Mouse (Mus musculus) limb, embryonic 12.5 days (tissue): ENCODE measurements at regions not wholly inside any gene's neighbourhood (a gene's known extent, or its start where the extent isn't known, plus 50 kb on each side); places are given as distances from the start of the nearest gene placed in this dataset.
A peak's percentile ranks its signal among the peaks of the same experiment; 100 is the strongest.

Experiments used
- ATAC-seq: fragments of 200-750 bp; cut with Nextera tagmentation; 2 replicates; pipeline ENCODE4 v1.8.0; 2017; ENCODE audit warnings: low read depth, moderate TSS enrichment; ENCODE audit not compliant: insufficient number of reproducible peaks, insufficient read depth, low FRiP score, low TSS enrichment
- H3K27ac ChIP-seq: fragments of 300-500 bp; sonication (generic); 2 replicates; pipeline ENCODE4 v1.5.1; 2016; ENCODE audit warnings: mild to moderate bottlenecking, moderate library complexity
- H3K27me3 ChIP-seq: fragments of 300-500 bp; sonication (generic); 2 replicates; pipeline ENCODE4 v1.6.1; 2016; ENCODE audit warnings: mild to moderate bottlenecking, moderate library complexity
- H3K36me3 ChIP-seq: fragments of 300-500 bp; sonication (generic); 2 replicates; pipeline ENCODE4 v1.6.1; 2016; ENCODE audit warnings: mild to moderate bottlenecking, moderate library complexity
- H3K4me1 ChIP-seq: fragments of 300-500 bp; sonication (generic); replicated peaks from 2 replicates; pipeline ENCODE4 v1.6.1; 2016
- H3K4me2 ChIP-seq: fragments of 300-500 bp; sonication (generic); 2 replicates; pipeline ENCODE4 v1.6.1; 2016; ENCODE audit warnings: mild to moderate bottlenecking, moderate library complexity
- H3K4me3 ChIP-seq: fragments of 300-500 bp; sonication (generic); replicated peaks from 2 replicates; pipeline ENCODE4 v1.5.1; 2016; ENCODE audit warnings: mild to moderate bottlenecking
- H3K9ac ChIP-seq: fragments of 300-500 bp; sonication (generic); replicated peaks from 2 replicates; pipeline ENCODE4 v1.6.1; 2016; ENCODE audit warnings: mild to moderate bottlenecking, moderate library complexity
- H3K9me3 ChIP-seq: fragments of 300-500 bp; sonication (generic); 2 replicates; pipeline ENCODE4 v1.6.1; 2016; ENCODE audit warnings: mild to moderate bottlenecking, moderate library complexity
- WGBS: fragments of 180-500 bp; shearing (Covaris S2); methylation state at CpG from one replicate; pipeline ENCODE4 v1.1.7; 2016; 5-methylcytosine and 5-hydroxymethylcytosine counted together

GRCm38 (mm10) chrX:167115096-167115495 lies 94.0 kb downstream of the Tmsb4x start:
- Histone ChIP-seq H3K9ac (no peak overlapping the region), H3K27me3 (peaks cover 41% of the 10 kb centered on the region), H3K9me3 (no peaks in the 10 kb centered on the region), H3K4me1 (no peaks in the 10 kb centered on the region), H3K4me2 (no peak overlapping the region), H3K27ac (no peak overlapping the region), H3K4me3 (no peak overlapping the region), H3K36me3 (no peaks in the 10 kb centered on the region)
- 72% methylated on average over 1 of the region's 1 CpGs for WGBS
- ATAC-seq: no peak

- Histone ChIP-seq H3K27me3 (peaks cover 49% of the 10 kb centered on the region), H3K27ac (no peak overlapping the region), H3K4me1 (no peaks in the 10 kb centered on the region), H3K9me3 (no peaks in the 10 kb centered on the region), H3K36me3 (no peaks in the 10 kb centered on the region), H3K4me2 (no peak overlapping the region), H3K9ac (no peak overlapping the region), H3K4me3 (no peak overlapping the region)
- 70% methylated on average over 7 of the region's 7 CpGs for WGBS
- no peak for ATAC-seq
Observed at GRCm38 (mm10) chrX:167111059-167111871, 97.8 kb downstream of the Tmsb4x start.

GRCm38 (mm10) chrX:167108356-167108755 lies 100.8 kb downstream of the Tmsb4x start:
- Histone ChIP-seq H3K4me3 (no peak overlapping the region), H3K36me3 (no peaks in the 10 kb centered on the region), H3K27ac (no peak overlapping the region), H3K9ac (no peak overlapping the region), H3K4me1 (0 out of 2 replicates have a peak, but pooled peaks cover 8% of the 10 kb centered on the region), H3K9me3 (no peaks in the 10 kb centered on the region), H3K27me3 (peaks cover 52% of the 10 kb centered on the region), H3K4me2 (no peak overlapping the region)
- WGBS: 85% methylated on average over 6 of the region's 6 CpGs
- no peak for ATAC-seq

GRCm38 (mm10) chrX:167107469-167107868 lies 101.6 kb downstream of the Tmsb4x start:
- Histone ChIP-seq H3K4me1 (0 out of 2 replicates have a peak, but pooled peaks cover 8% of the 10 kb centered on the region), H3K9me3 (no peaks in the 10 kb centered on the region), H3K4me3 (no peak overlapping the region), H3K4me2 (no peak overlapping the region), H3K9ac (no peak overlapping the region), H3K27me3 (peaks cover 52% of the 10 kb centered on the region), H3K27ac (no peak overlapping the region), H3K36me3 (no peaks in the 10 kb centered on the region)
- no peak for ATAC-seq
- 85% methylated on average over 4 of the region's 4 CpGs for WGBS

GRCm38 (mm10) chrX:167105931-167106417 lies 103.1 kb downstream of the Tmsb4x start:
- no peak overlapping the region for H3K4me3 ChIP-seq
- no peaks in the 10 kb centered on the region for H3K9me3 ChIP-seq
- no peak for ATAC-seq
- no peak overlapping the region for H3K9ac ChIP-seq
- H3K4me2 ChIP-seq: no peak overlapping the region
- H3K27ac ChIP-seq: no peak overlapping the region
- 78% methylated on average over 11 of the region's 11 CpGs for WGBS
- H3K4me1 ChIP-seq: 0 out of 2 replicates have a peak, but pooled peaks cover 8% of the 10 kb centered on the region
- H3K36me3 ChIP-seq: no peaks in the 10 kb centered on the region
- peaks cover 56% of the 10 kb centered on the region for H3K27me3 ChIP-seq

- 59% methylated on average over 4 of the region's 4 CpGs for WGBS
- Histone ChIP-seq H3K27ac (no peak overlapping the region), H3K9me3 (no peaks in the 10 kb centered on the region), H3K36me3 (no peaks in the 10 kb centered on the region), H3K4me1 (0 out of 2 replicates have a peak, but pooled peaks cover 8% of the 10 kb centered on the region), H3K27me3 (peaks cover 57% of the 10 kb centered on the region), H3K9ac (no peak overlapping the region), H3K4me2 (no peak overlapping the region), H3K4me3 (no peak overlapping the region)
- ATAC-seq: no peak
Observed at GRCm38 (mm10) chrX:167105354-167105753, 103.8 kb downstream of the Tmsb4x start.

GRCm38 (mm10) chrX:167104247-167104621 lies 104.9 kb downstream of the Tmsb4x start:
- no peak for ATAC-seq
- no peak overlapping the region for H3K4me3 ChIP-seq
- H3K9me3 ChIP-seq: no peaks in the 10 kb centered on the region
- whole genome bisulfite sequencing: 54% methylated on average over 4 of the region's 4 CpGs
- no peaks in the 10 kb centered on the region for H3K36me3 ChIP-seq
- H3K27me3 ChIP-seq: peaks cover 67% of the 10 kb centered on the region
- no peak overlapping the region for H3K9ac ChIP-seq
- H3K4me1 ChIP-seq: 0 out of 2 replicates have a peak, but pooled peaks cover 8% of the 10 kb centered on the region
- H3K27ac ChIP-seq: peak overlapping the region; percentile 35; the same call in 1 of the 2 replicates
- no peak overlapping the region for H3K4me2 ChIP-seq

GRCm38 (mm10) chrX:167103501-167104246 lies 105.4 kb downstream of the Tmsb4x start:
- WGBS: 42% methylated on average over 12 of the region's 12 CpGs
- H3K4me2 ChIP-seq: no peak overlapping the region
- ATAC-seq: no peak
- H3K9me3 ChIP-seq: no peaks in the 10 kb centered on the region
- H3K36me3 ChIP-seq: no peaks in the 10 kb centered on the region
- no peak overlapping the region for H3K9ac ChIP-seq
- peak overlapping the region; percentile 35; the same call in 1 of the 2 replicates for H3K27ac ChIP-seq
- H3K4me1 ChIP-seq: 0 out of 2 replicates have a peak, but pooled peaks cover 8% of the 10 kb centered on the region
- peaks cover 63% of the 10 kb centered on the region for H3K27me3 ChIP-seq
- H3K4me3 ChIP-seq: no peak overlapping the region

GRCm38 (mm10) chrX:167101929-167102328 lies 107.2 kb downstream of the Tmsb4x start:
- Histone ChIP-seq H3K36me3 (no peaks in the 10 kb centered on the region), H3K27me3 (peaks cover 48% of the 10 kb centered on the region), H3K9me3 (no peaks in the 10 kb centered on the region), H3K27ac (no peak overlapping the region), H3K4me3 (no peak overlapping the region), H3K4me1 (0 out of 2 replicates have a peak, but pooled peaks cover 8% of the 10 kb centered on the region), H3K9ac (no peak overlapping the region), H3K4me2 (no peak overlapping the region)
- 49% methylated on average over 2 of the region's 2 CpGs for WGBS
- no peak for ATAC-seq

- no peak for ATAC-seq
- peaks cover 39% of the 10 kb centered on the region for H3K27me3 ChIP-seq
Observed at GRCm38 (mm10) chrX:167099411-167099810, 109.7 kb downstream of the Tmsb4x start.

GRCm38 (mm10) chrX:167098914-167099313 lies 110.2 kb downstream of the Tmsb4x start:
- ATAC-seq: no peak
- 0 out of 2 replicates have a peak, but pooled peaks cover 5% of the 10 kb centered on the region for H3K4me1 ChIP-seq
- H3K4me2 ChIP-seq: no peak overlapping the region
- H3K9me3 ChIP-seq: no peaks in the 10 kb centered on the region
- peaks cover 36% of the 10 kb centered on the region for H3K27me3 ChIP-seq
- WGBS: 73% methylated on average over 3 of the region's 3 CpGs
- no peak overlapping the region for H3K4me3 ChIP-seq
- H3K36me3 ChIP-seq: no peaks in the 10 kb centered on the region
- no peak overlapping the region for H3K9ac ChIP-seq
- no peak overlapping the region for H3K27ac ChIP-seq

More at GRCm38 (mm10) chrX:167099411-167099810, 109.7 kb downstream of the Tmsb4x start:
- WGBS: 57% methylated on average over 6 of the region's 6 CpGs
- H3K9me3 ChIP-seq: no peaks in the 10 kb centered on the region
- no peaks in the 10 kb centered on the region for H3K36me3 ChIP-seq
- no peak overlapping the region for H3K4me2 ChIP-seq
- H3K9ac ChIP-seq: no peak overlapping the region
- H3K4me3 ChIP-seq: no peak overlapping the region
- no peak overlapping the region for H3K27ac ChIP-seq
- H3K4me1 ChIP-seq: 0 out of 2 replicates have a peak, but pooled peaks cover 8% of the 10 kb centered on the region
